Mouse (Mus musculus) brain, embryonic 14.5 days (tissue): ENCODE results near the gene Nsun2. TPM values are rescaled to one million over a fixed set of nuclear protein-coding genes. Genes with fewer than 3 reads are reported as not detected.
"Not testable (repeated sequence)": the region's sequence is repeated elsewhere in the genome, so short reads cannot be mapped to it uniquely, and the experiment has no call there.

Experiments used
- DNase-seq: peaks from one replicate; pipeline ENCODE4 v3.0.0-alpha.2; 2011; ENCODE audit warnings: low read depth
- CTCF ChIP-seq: fragments of 200-500 bp; IDR thresholded peaks from 2 replicates; pipeline ENCODE4 v1.5.1; 2012; ENCODE audit warnings: inconsistent platforms, mild to moderate bottlenecking, moderate library complexity, borderline replicate concordance; ENCODE audit not compliant: insufficient read depth, insufficient read length; ENCODE audit errors: extremely low read depth
- POLR2A ChIP-seq: fragments of 200-500 bp; IDR thresholded peaks from 2 replicates; pipeline ENCODE4 v1.6.1; 2012; ENCODE audit warnings: mild to moderate bottlenecking, inconsistent platforms, borderline replicate concordance; ENCODE audit not compliant: poor library complexity, insufficient read depth, insufficient read length, severe bottlenecking; ENCODE audit errors: extremely low read depth
- polyA plus RNA-seq: library from polyadenylated mRNA; depleted of rRNA; stranded (reverse); fragments of >200 nt; gene quantifications from 2 replicates; pipeline ENCODE4 v1.2.3, GENCODE M21; 2012

The Nsun2 gene
- polyA plus RNA-seq, 1 experiment, result 79.8 TPM

GRCm38 (mm10) chr13:69610751-69611397 is 77.3 kb downstream of the Nsun2 start:
- TF ChIP-seq CTCF (no peak), POLR2A (no peak)
- DNase-seq, result no peak

- TF ChIP-seq CTCF (no peak), POLR2A (peak; percentile 45; the same call in 1 of the 2 replicates)
- DNase-seq, result peak; percentile 100
Observed at GRCm38 (mm10) chr13:69611398-69612174, 78.0 kb downstream of the Nsun2 start, which contains the start of gene Srd5a1. Srd5a1 (minus strand) TSS chr13:69611442.

- TF ChIP-seq CTCF (no peak), POLR2A (no peak)
- no peak for DNase-seq
Observed at GRCm38 (mm10) chr13:69612175-69612544, 78.6 kb downstream of the Nsun2 start.

- TF ChIP-seq CTCF (no peak), POLR2A (no peak)
- no peak for DNase-seq
Observed at GRCm38 (mm10) chr13:69616716-69617115, 83.2 kb downstream of the Nsun2 start.

GRCm38 (mm10) chr13:69623843-69624242 is 90.3 kb downstream of the Nsun2 start:
- TF ChIP-seq POLR2A (no peak), CTCF (no peak)
- DNase-seq, result no peak

- no peak for DNase-seq
- no peak for TF ChIP-seq CTCF
- no peak for TF ChIP-seq POLR2A
Observed at GRCm38 (mm10) chr13:69624510-69624909, 91.0 kb downstream of the Nsun2 start.

- TF ChIP-seq POLR2A, result no peak
- no peak for TF ChIP-seq CTCF
- no peak for DNase-seq
Observed at GRCm38 (mm10) chr13:69627941-69628340, 94.4 kb downstream of the Nsun2 start.

GRCm38 (mm10) chr13:69630576-69630975 is 97.0 kb downstream of the Nsun2 start:
- DNase-seq, result no peak
- no peak for TF ChIP-seq CTCF

- no peak for DNase-seq
- TF ChIP-seq POLR2A (no peak), CTCF (no peak)
Observed at GRCm38 (mm10) chr13:69631111-69631510, 97.6 kb downstream of the Nsun2 start.

GRCm38 (mm10) chr13:69631659-69632058 is 98.1 kb downstream of the Nsun2 start:
- no peak for DNase-seq
- no peak for TF ChIP-seq POLR2A

GRCm38 (mm10) chr13:69633551-69633950 is 100.0 kb downstream of the Nsun2 start:
- DNase-seq, result no peak
- no peak for TF ChIP-seq CTCF

- DNase-seq, result no peak
- no peak for TF ChIP-seq POLR2A
- no peak for TF ChIP-seq CTCF
Observed at GRCm38 (mm10) chr13:69633988-69634387, 100.4 kb downstream of the Nsun2 start.

- DNase-seq, result not testable (repeated sequence)
Observed at GRCm38 (mm10) chr13:69635836-69636235, 102.3 kb downstream of the Nsun2 start.

GRCm38 (mm10) chr13:69636375-69636774 is 102.8 kb downstream of the Nsun2 start:
- DNase-seq, result no peak
- TF ChIP-seq CTCF, result no peak
- no peak for TF ChIP-seq POLR2A
